22 mouse cellular contexts compared by ENCODE assay signal in genomic region chr3:89296761-89297396, GRCm38 (mm10). TPM values are rescaled to one million over a fixed set of nuclear protein-coding genes. Genes with fewer than 3 reads are reported as not detected.
DNase-seq lines count a peak whose midpoint lies in the region; ATAC-seq and TF ChIP-seq lines count a peak whose summit lies in the region.
"Had no signal": no experiment of that assay in that cellular context is flagged by ENCODE, and none has a peak within 500 bp of the region (broad histone marks: within the 10 kb centered on the region; RNA-seq: fewer than 3 reads in every experiment).

No protein-coding gene starts in this region.

- no peak for TF ChIP-seq CTCF in MEL (IDR thresholded peaks at IDR 0.05 in 2 of 3, conservative IDR thresholded peaks at IDR 0.05 in 1 of 3; ENCODE audit: control insufficient read depth in 1 of 3, insufficient read depth in 1 of 3, low read depth in 2 of 3, low read length in 3 of 3, poor library complexity in 1 of 3, severe bottlenecking in 1 of 3)
- TF ChIP-seq CTCF in cortical plate, adult 2 months (IDR thresholded peaks at IDR 0.05; ENCODE audit: extremely low read depth, insufficient read depth, low read length): no peak

- TF ChIP-seq RAD21 in MEL (IDR thresholded peaks at IDR 0.05; ENCODE audit: low read depth, low read length): no peak

- no peak for DNase-seq in forebrain, embryonic 11.5 days (ENCODE audit: low spot score)
- DNase-seq in liver, embryonic 11.5 days (ENCODE audit: low spot score): no peak
- DNase-seq in liver (no peak), MEL (ENCODE audit: low read depth, low spot score) (no peak)
- DNase-seq in ovary, postnatal 14 days (ENCODE audit: low spot score): no peak
- DNase-seq: adrenal gland, adult 2 months; cerebellum, adult 11-12 months; cerebellum, postnatal 14 days; embryo, embryonic 11 days; gastrocnemius, adult 2 months; heart, postnatal 14 days; kidney, adult 2 months; kidney, postnatal 10 days; lung, postnatal 4 days; thymus, postnatal 36 days had no signal

- TF ChIP-seq POLR2A in MEL (IDR thresholded peaks at IDR 0.05; ENCODE audit: control insufficient read depth in 1 of 2, insufficient read depth in 1 of 2, low read depth in 1 of 2, low read length in 2 of 2, poor library complexity in 1 of 2): no peak
- TF ChIP-seq POLR2A in cortical plate, adult 2 months (IDR thresholded peaks at IDR 0.05; ENCODE audit: extremely low read depth, insufficient read depth, low read length): no peak

- WGBS in forebrain, embryonic 16.5 days: 75% methylated on average over 11 of the region's 11 CpGs
- 89% methylated on average over 11 of the region's 11 CpGs for WGBS in forebrain, embryonic 11.5 days
- 76% methylated on average over 11 of the region's 11 CpGs for WGBS in liver, embryonic 11.5 days

- peaks cover 5% of the 10 kb centered on the region; the same call in 1 of the 2 replicates for H3K27me3 ChIP-seq in forebrain, embryonic 16.5 days (replicated peaks; ENCODE audit: control insufficient read depth, insufficient read depth, low read length)
- H3K27me3 ChIP-seq in forebrain, embryonic 11.5 days (ENCODE audit: control insufficient read depth, insufficient read depth, low read length): peaks cover 2% of the 10 kb centered on the region; the same call in 1 of the 2 replicates
- H3K27me3 ChIP-seq in liver, embryonic 11.5 days (replicated peaks; ENCODE audit: control insufficient read depth, insufficient read depth, low read length): peaks cover 2% of the 10 kb centered on the region; the same call in 1 of the 2 replicates
- no peaks in the 10 kb centered on the region; a peak in 1 of 4 replicates for H3K27me3 ChIP-seq in MEL (ENCODE audit: control insufficient read depth in 1 of 2, insufficient read depth in 2 of 2, low read length in 2 of 2)
- H3K27me3 ChIP-seq: CH12.LX had no signal

- TF ChIP-seq EP300 in MEL (IDR thresholded peaks at IDR 0.05; ENCODE audit: low read depth in 1 of 2, low read length in 2 of 2): no peak

- H3K4me3 ChIP-seq in forebrain, embryonic 16.5 days (replicated peaks; ENCODE audit: low read length): no peak overlapping the region
- H3K4me3 ChIP-seq in forebrain, embryonic 11.5 days (ENCODE audit: low read depth, low read length): no peak overlapping the region
- no peak overlapping the region for H3K4me3 ChIP-seq in liver, embryonic 11.5 days (ENCODE audit: low read depth, low read length)
- H3K4me3 ChIP-seq in MEL (ENCODE audit: control insufficient read depth in 1 of 2, insufficient read depth in 1 of 2, low read depth in 2 of 2, low read length in 2 of 2): no peak overlapping the region
- no peak overlapping the region for H3K4me3 ChIP-seq in cortical plate, adult 2 months (ENCODE audit: insufficient read depth, low read length)
- H3K4me3 ChIP-seq: gastrocnemius, adult 2 months; hindbrain, embryonic 13.5 days had no signal

- H3K9ac ChIP-seq in forebrain, embryonic 16.5 days (replicated peaks; ENCODE audit: low read depth, low read length): no peak overlapping the region
- no peak overlapping the region for H3K9ac ChIP-seq in forebrain, embryonic 11.5 days (ENCODE audit: low read length)
- no peak overlapping the region for H3K9ac ChIP-seq in liver, embryonic 11.5 days (ENCODE audit: low read depth, low read length)
- no peak overlapping the region for H3K9ac ChIP-seq in MEL (ENCODE audit: control insufficient read depth, low read depth, low read length, poor library complexity, severe bottlenecking)
- H3K9ac ChIP-seq: hindbrain, embryonic 13.5 days; liver, embryonic 14.5 days had no signal

- 0 out of 2 replicates have a peak, but pooled peaks have one; percentile 28 for ATAC-seq in forebrain, embryonic 16.5 days
- no peak for ATAC-seq in forebrain, embryonic 11.5 days (replicated peaks; ENCODE audit: low FRiP score)
- ATAC-seq in liver, embryonic 11.5 days (replicated peaks; ENCODE audit: low FRiP score): no peak
- ATAC-seq: inflammation-experienced regulatory T-cells, adult 6 months had no signal

- no peaks in the 10 kb centered on the region for H3K79me2 ChIP-seq in MEL (ENCODE audit: control insufficient read depth, insufficient read depth, low read length, poor library complexity)

- H3K36me3 ChIP-seq in forebrain, embryonic 16.5 days (ENCODE audit: control insufficient read depth, insufficient read depth): no peaks in the 10 kb centered on the region
- H3K36me3 ChIP-seq in forebrain, embryonic 11.5 days (ENCODE audit: control insufficient read depth, insufficient read depth, low read length): no peaks in the 10 kb centered on the region
- no peaks in the 10 kb centered on the region for H3K36me3 ChIP-seq in liver, embryonic 11.5 days (ENCODE audit: control insufficient read depth, insufficient read depth, low read length)
- peaks cover 0 to 10% of the 10 kb centered on the region in 2 experiments; a peak in 2 of 4 replicates for H3K36me3 ChIP-seq in MEL (ENCODE audit: control insufficient read depth in 1 of 2, insufficient read depth in 2 of 2, low read length in 2 of 2)
- H3K36me3 ChIP-seq: hindbrain, embryonic 13.5 days had no signal

- H3K4me1 ChIP-seq in forebrain, embryonic 16.5 days (replicated peaks; ENCODE audit: control insufficient read depth, insufficient read depth, low read length): peaks cover 11% of the 10 kb centered on the region
- no peaks in the 10 kb centered on the region for H3K4me1 ChIP-seq in forebrain, embryonic 11.5 days (replicated peaks; ENCODE audit: control insufficient read depth, insufficient read depth, low read length)
- peaks cover 3% of the 10 kb centered on the region; the same call in 1 of the 2 replicates for H3K4me1 ChIP-seq in liver, embryonic 11.5 days (replicated peaks; ENCODE audit: control insufficient read depth, insufficient read depth, low read length)
- peaks cover 7 to 18% of the 10 kb centered on the region in 2 experiments for H3K4me1 ChIP-seq in MEL (ENCODE audit: control insufficient read depth in 1 of 2, insufficient read depth in 2 of 2, low read length in 2 of 2)
- peaks cover 3% of the 10 kb centered on the region for H3K4me1 ChIP-seq in cortical plate, adult 2 months (ENCODE audit: control insufficient read depth, insufficient read depth, low read length)

- H3K27ac ChIP-seq in forebrain, embryonic 16.5 days (ENCODE audit: low read length): peak overlapping the region; percentile 14; the same call in 1 of the 2 replicates
- no peak overlapping the region for H3K27ac ChIP-seq in forebrain, embryonic 11.5 days (ENCODE audit: low read depth, low read length)
- peak overlapping the region; percentile 7; the same call in 1 of the 2 replicates for H3K27ac ChIP-seq in liver, embryonic 11.5 days (ENCODE audit: low read depth, low read length)
- no peak overlapping the region for H3K27ac ChIP-seq in MEL (ENCODE audit: control insufficient read depth, low read depth, low read length)
- 0 out of 2 replicates have a peak overlapping the region, but pooled peaks have one; percentile 48 for H3K27ac ChIP-seq in cortical plate, adult 2 months (ENCODE audit: insufficient read depth, low read length)
- H3K27ac ChIP-seq: gastrocnemius, adult 2 months; hindbrain, embryonic 13.5 days; liver, embryonic 14.5 days had no signal

- no peaks in the 10 kb centered on the region for H3K9me3 ChIP-seq in forebrain, embryonic 16.5 days (ENCODE audit: control insufficient read depth, low read length)
- no peaks in the 10 kb centered on the region for H3K9me3 ChIP-seq in forebrain, embryonic 11.5 days (ENCODE audit: control insufficient read depth, low read length)
- no peaks in the 10 kb centered on the region for H3K9me3 ChIP-seq in liver, embryonic 11.5 days (ENCODE audit: control insufficient read depth, low read length)
- no peaks in the 10 kb centered on the region for H3K9me3 ChIP-seq in MEL (replicated peaks; ENCODE audit: insufficient read depth, low read length)
- H3K9me3 ChIP-seq: hindbrain, embryonic 13.5 days had no signal

- H3K4me2 ChIP-seq in forebrain, embryonic 16.5 days (ENCODE audit: low read length): no peak overlapping the region
- no peak overlapping the region for H3K4me2 ChIP-seq in forebrain, embryonic 11.5 days (ENCODE audit: low read depth, low read length, severe bottlenecking)
- H3K4me2 ChIP-seq in liver, embryonic 11.5 days: no peak overlapping the region
- H3K4me2 ChIP-seq: heart, embryonic 11.5 days; hindbrain, embryonic 13.5 days had no signal

RNA-seq across cellular contexts. Expression of gene Efna1, which starts 15.9 kb away (rescaled TPM):
- polyA plus RNA-seq in forebrain, embryonic 16.5 days (2015; fragmentation: Nextera tagmentation; extraction: Ambion mirVana): 8.3 and 9.5 TPM in 2 replicates
- 10.8 and 11.4 TPM in 2 replicates for polyA plus RNA-seq in forebrain, embryonic 11.5 days (2014; fragmentation: Nextera tagmentation; extraction: Ambion mirVana)
- polyA plus RNA-seq in liver, embryonic 11.5 days (2014; fragmentation: Nextera tagmentation; extraction: Ambion mirVana): 11.4 and 11.8 TPM in 2 replicates
- total RNA-seq in MEL (2012; rRNA removed): not detected in 2 replicates
- polyA plus RNA-seq in MEL (2012; ENCODE audit: insufficient read depth in 1 of 2, insufficient read length in 2 of 2, low read depth in 1 of 2, low replicate concordance in 2 of 2, missing spikeins in 1 of 2): not detected
- polyA plus RNA-seq in cortical plate, adult 2 months (2012; rRNA removed): 11.7 and 12.7 TPM in 2 replicates
- polyA plus RNA-seq: inflammation-experienced regulatory T-cells, adult 6 months had no signal

RNA-seq across cellular contexts. Expression of gene Efna3, which starts 25.9 kb away (rescaled TPM):
- 55.3 and 55.8 TPM in 2 replicates for polyA plus RNA-seq in forebrain, embryonic 16.5 days (2015; fragmentation: Nextera tagmentation; extraction: Ambion mirVana)
- polyA plus RNA-seq in forebrain, embryonic 11.5 days (2014; fragmentation: Nextera tagmentation; extraction: Ambion mirVana): 6.6 and 7.7 TPM in 2 replicates
- 2.1 and 3.9 TPM in 2 replicates for polyA plus RNA-seq in liver, embryonic 11.5 days (2014; fragmentation: Nextera tagmentation; extraction: Ambion mirVana)
- 0.54 and 0.78 TPM in 2 replicates for total RNA-seq in MEL (2012; rRNA removed)
- polyA plus RNA-seq in MEL (2012; ENCODE audit: insufficient read depth in 1 of 2, insufficient read length in 2 of 2, low read depth in 1 of 2, low replicate concordance in 2 of 2, missing spikeins in 1 of 2): 1 to 10 TPM in 1 of 2 experiments, not detected in 1; 1.2 TPM
- 79.9 and 85.1 TPM in 2 replicates for polyA plus RNA-seq in cortical plate, adult 2 months (2012; rRNA removed)
- total RNA-seq: gastrocnemius, adult 2 months; heart, postnatal 14 days had no signal
- polyA plus RNA-seq: inflammation-experienced regulatory T-cells, adult 6 months had no signal

RNA-seq across cellular contexts. Expression of gene Slc50a1, which starts 26.5 kb away (rescaled TPM):
- polyA plus RNA-seq in forebrain, embryonic 16.5 days (2015; fragmentation: Nextera tagmentation; extraction: Ambion mirVana): 38.6 and 41.2 TPM in 2 replicates
- 28.4 and 31.8 TPM in 2 replicates for polyA plus RNA-seq in forebrain, embryonic 11.5 days (2014; fragmentation: Nextera tagmentation; extraction: Ambion mirVana)
- 25.3 and 31.5 TPM in 2 replicates for polyA plus RNA-seq in liver, embryonic 11.5 days (2014; fragmentation: Nextera tagmentation; extraction: Ambion mirVana)
- 17.2 and 22.5 TPM in 2 replicates for total RNA-seq in MEL (2012; rRNA removed)
- polyA plus RNA-seq in MEL (2012; ENCODE audit: insufficient read depth in 1 of 2, insufficient read length in 2 of 2, low read depth in 1 of 2, low replicate concordance in 2 of 2, missing spikeins in 1 of 2): 10 to 100 TPM in 1 of 2 experiments, not detected in 1; 45.9 TPM
- polyA plus RNA-seq in cortical plate, adult 2 months (2012; rRNA removed): 106 and 114 TPM in 2 replicates

RNA-seq across cellular contexts. Expression of gene Dpm3, which starts 37.7 kb away (rescaled TPM):
- 67.0 and 73.5 TPM in 2 replicates for polyA plus RNA-seq in forebrain, embryonic 16.5 days (2015; fragmentation: Nextera tagmentation; extraction: Ambion mirVana)
- 79.0 and 83.9 TPM in 2 replicates for polyA plus RNA-seq in forebrain, embryonic 11.5 days (2014; fragmentation: Nextera tagmentation; extraction: Ambion mirVana)
- polyA plus RNA-seq in liver, embryonic 11.5 days (2014; fragmentation: Nextera tagmentation; extraction: Ambion mirVana): 106 and 118 TPM in 2 replicates
- 246 and 271 TPM in 2 replicates for total RNA-seq in MEL (2012; rRNA removed)
- 100 to 1,000 TPM in 1 of 2 experiments, not detected in 1; 237 TPM for polyA plus RNA-seq in MEL (2012; ENCODE audit: insufficient read depth in 1 of 2, insufficient read length in 2 of 2, low read depth in 1 of 2, low replicate concordance in 2 of 2, missing spikeins in 1 of 2)
- 150 and 156 TPM in 2 replicates for polyA plus RNA-seq in cortical plate, adult 2 months (2012; rRNA removed)

RNA-seq across cellular contexts. Expression of gene Efna4, which starts 40.9 kb away (rescaled TPM):
- 14.1 and 16.7 TPM in 2 replicates for polyA plus RNA-seq in forebrain, embryonic 16.5 days (2015; fragmentation: Nextera tagmentation; extraction: Ambion mirVana)
- 17.1 and 20.7 TPM in 2 replicates for polyA plus RNA-seq in forebrain, embryonic 11.5 days (2014; fragmentation: Nextera tagmentation; extraction: Ambion mirVana)
- 6.5 and 6.9 TPM in 2 replicates for polyA plus RNA-seq in liver, embryonic 11.5 days (2014; fragmentation: Nextera tagmentation; extraction: Ambion mirVana)
- total RNA-seq in MEL (2012; rRNA removed): 1.4 and 1.9 TPM in 2 replicates
- polyA plus RNA-seq in MEL (2012; ENCODE audit: insufficient read depth in 1 of 2, insufficient read length in 2 of 2, low read depth in 1 of 2, low replicate concordance in 2 of 2, missing spikeins in 1 of 2): 1 to 10 TPM in 1 of 2 experiments, not detected in 1; 4.5 TPM
- polyA plus RNA-seq in cortical plate, adult 2 months (2012; rRNA removed): 0.59 and 1.1 TPM in 2 replicates

Comparison
In these comparisons a context has a peak if more than half of its experiments do, and no peak if none do; other contexts are left out.
1. H3K27ac ChIP-seq: peak in forebrain, embryonic 16.5 days (single experiment), liver, embryonic 11.5 days (single experiment) and cortical plate, adult 2 months (single experiment); none in forebrain, embryonic 11.5 days (single experiment) and MEL (single experiment).